Mouse (Mus musculus) myocyte (in vitro differentiated cells): ENCODE results near the gene Pim1. TPM values are rescaled to one million over a fixed set of nuclear protein-coding genes. Genes with fewer than 3 reads are reported as not detected.
"Not testable (repeated sequence)": the region's sequence is repeated elsewhere in the genome, so short reads cannot be mapped to it uniquely, and the experiment has no call there.

ENCODE experiments used
- H3K27me3 ChIP-seq: one replicate; pipeline ENCODE4 v1.6.1; 2011; ENCODE audit not compliant: control insufficient read depth, insufficient read depth, insufficient read length
- H3K36me3 ChIP-seq: one replicate; pipeline ENCODE4 v1.6.1; 2011; ENCODE audit not compliant: control insufficient read depth, insufficient read depth
- H3K4me2 ChIP-seq: one replicate; pipeline ENCODE4 v1.6.1; 2011; ENCODE audit warnings: low read depth, control low read depth
- H3K4me3 ChIP-seq: one replicate; pipeline ENCODE4 v1.5.1; 2011; ENCODE audit warnings: mild to moderate bottlenecking, control low read depth, moderate library complexity
- H3K79me2 ChIP-seq: one replicate; pipeline ENCODE4 v1.6.1; 2011; ENCODE audit not compliant: control insufficient read depth, insufficient read depth
- H3ac ChIP-seq: one replicate; pipeline ENCODE4 v1.6.1; 2011; ENCODE audit not compliant: control insufficient read depth, insufficient read length
- CEBPB ChIP-seq: IDR thresholded peaks from 2 replicates; pipeline ENCODE4 v1.6.1; 2011; ENCODE audit warnings: mild to moderate bottlenecking, moderate library complexity; ENCODE audit not compliant: poor library complexity, insufficient read depth, severe bottlenecking
- E2F4 ChIP-seq: IDR thresholded peaks from one replicate; pipeline ENCODE4 v1.6.1; 2011; ENCODE audit warnings: mild to moderate bottlenecking, control low read depth, moderate library complexity; ENCODE audit not compliant: insufficient read depth
- MAX ChIP-seq: IDR thresholded peaks from one replicate; pipeline ENCODE4 v1.6.1; 2011; ENCODE audit warnings: low read depth, mild to moderate bottlenecking, control low read depth
- MYOD1 ChIP-seq, 3 experiments: IDR thresholded peaks; one replicate each; pipeline ENCODE4 v1.6.1; 2011; ENCODE audit warnings: control low read depth in 2 of 3, low read depth in 2 of 3, mild to moderate bottlenecking in 2 of 3, moderate library complexity in 1 of 3; ENCODE audit not compliant: insufficient read length in 2 of 3, control insufficient read depth in 1 of 3
- MYOG ChIP-seq, 3 experiments: IDR thresholded peaks; one replicate each; pipeline ENCODE4 v1.6.1; 2011; ENCODE audit warnings: control low read depth in 2 of 3, low read depth in 2 of 3, mild to moderate bottlenecking in 2 of 3; ENCODE audit not compliant: insufficient read length in 2 of 3, control insufficient read depth in 1 of 3, insufficient read depth in 1 of 3
- POLR2A ChIP-seq: IDR thresholded peaks from one replicate; pipeline ENCODE4 v1.6.1; 2011; ENCODE audit warnings: low read depth, mild to moderate bottlenecking, control low read depth, moderate library complexity; ENCODE audit not compliant: insufficient read length
- POLR2AphosphoS2 ChIP-seq: IDR thresholded peaks from one replicate; pipeline ENCODE4 v1.6.1; 2011; ENCODE audit warnings: low read depth, control low read depth; ENCODE audit not compliant: insufficient read length
- REST ChIP-seq: IDR thresholded peaks from one replicate; pipeline ENCODE4 v1.6.1; 2011; ENCODE audit warnings: mild to moderate bottlenecking, control low read depth, moderate library complexity; ENCODE audit not compliant: insufficient read depth, insufficient read length
- SRF ChIP-seq: IDR thresholded peaks from one replicate; pipeline ENCODE4 v1.6.1; 2011; ENCODE audit warnings: low read depth; ENCODE audit not compliant: control insufficient read depth, insufficient read length
- TCF12 ChIP-seq: IDR thresholded peaks from one replicate; pipeline ENCODE4 v1.6.1; 2011; ENCODE audit warnings: mild to moderate bottlenecking, control low read depth; ENCODE audit not compliant: poor library complexity, insufficient read depth, severe bottlenecking
- TCF3 ChIP-seq: IDR thresholded peaks from one replicate; pipeline ENCODE4 v1.6.1; 2011; ENCODE audit warnings: low read depth, control low read depth; ENCODE audit not compliant: insufficient read length
- USF1 ChIP-seq: IDR thresholded peaks from one replicate; pipeline ENCODE4 v1.6.1; 2011; ENCODE audit warnings: low read depth, mild to moderate bottlenecking, control low read depth, moderate library complexity
- polyA plus RNA-seq: library from polyadenylated mRNA; unstranded; fragments of >200 nt; fragmentation: generic; extraction: Trizol; gene quantifications from one replicate; pipeline ENCODE4 v1.2.1, GENCODE M21; 2012; ENCODE audit warnings: missing spikeins

Gene Pim1
- polyA plus RNA-seq, 1 experiment: 16.3 TPM

GRCm38 (mm10) chr17:29503700-29504099 is 13.1 kb downstream of the Pim1 start:
- H3K4me2 ChIP-seq: no peak overlapping the region

GRCm38 (mm10) chr17:29508927-29509608 is 18.5 kb downstream of the Pim1 start:
- Histone ChIP-seq H3K36me3 (no peaks in the 10 kb centered on the region), H3ac (no peak overlapping the region), H3K4me2 (no peak overlapping the region), H3K27me3 (no peaks in the 10 kb centered on the region), H3K79me2 (no peaks in the 10 kb centered on the region), H3K4me3 (no peak overlapping the region)
- TF ChIP-seq MYOD1 (IDR thresholded peaks at IDR 0.05; ENCODE audit: control insufficient read depth in 1 of 3, insufficient read length in 2 of 3, low read depth in 2 of 3) (no peak), E2F4 (no peak), CEBPB (no peak), USF1 (no peak), TCF12 (no peak), SRF (no peak)

More at GRCm38 (mm10) chr17:29503700-29504099, 13.1 kb downstream of the Pim1 start:
- no peak overlapping the region for H3K4me3 ChIP-seq
- no peak for TF ChIP-seq CEBPB
- no peak for TF ChIP-seq MAX
- TF ChIP-seq TCF12: no peak
- no peak for TF ChIP-seq USF1
- TF ChIP-seq MYOD1 (IDR thresholded peaks at IDR 0.05; ENCODE audit: control insufficient read depth in 1 of 3, insufficient read length in 2 of 3, low read depth in 2 of 3): no peak
- TF ChIP-seq POLR2A: no peak
- no peak for TF ChIP-seq REST
- TF ChIP-seq MYOG (IDR thresholded peaks at IDR 0.05; ENCODE audit: control insufficient read depth in 1 of 3, insufficient read depth in 1 of 3, insufficient read length in 2 of 3, low read depth in 2 of 3): no peak
- TF ChIP-seq E2F4: no peak
- no peak for TF ChIP-seq TCF3
- TF ChIP-seq POLR2AphosphoS2: no peak
- TF ChIP-seq SRF: no peak
- H3K36me3 ChIP-seq: no peaks in the 10 kb centered on the region
- H3K27me3 ChIP-seq: no peaks in the 10 kb centered on the region
- H3ac ChIP-seq: no peak overlapping the region
- H3K79me2 ChIP-seq: no peaks in the 10 kb centered on the region

GRCm38 (mm10) chr17:29510691-29511090 is 20.1 kb downstream of the Pim1 start:
- H3K36me3 ChIP-seq: no peaks in the 10 kb centered on the region

GRCm38 (mm10) chr17:29513044-29513730 is 22.6 kb downstream of the Pim1 start:
- Histone ChIP-seq H3K4me2 (no peak overlapping the region), H3K4me3 (no peak overlapping the region), H3K36me3 (no peaks in the 10 kb centered on the region), H3K79me2 (no peaks in the 10 kb centered on the region), H3ac (no peak overlapping the region), H3K27me3 (no peaks in the 10 kb centered on the region)
- TF ChIP-seq MAX (no peak), MYOG (IDR thresholded peaks at IDR 0.05; ENCODE audit: control insufficient read depth in 1 of 3, insufficient read depth in 1 of 3, insufficient read length in 2 of 3, low read depth in 2 of 3) (peak in 1 of 3 experiments; percentile 21), REST (no peak), E2F4 (no peak)

More at GRCm38 (mm10) chr17:29510691-29511090, 20.1 kb downstream of the Pim1 start:
- H3K27me3 ChIP-seq: no peaks in the 10 kb centered on the region
- H3K79me2 ChIP-seq: no peaks in the 10 kb centered on the region
- H3K4me2 ChIP-seq: no peak overlapping the region
- H3K4me3 ChIP-seq: no peak overlapping the region
- TF ChIP-seq SRF (no peak), POLR2A (no peak)
- no peak overlapping the region for H3ac ChIP-seq

GRCm38 (mm10) chr17:29514435-29514834 is 23.9 kb downstream of the Pim1 start:
- Histone ChIP-seq H3K4me2 (peak overlapping the region; percentile 44), H3K4me3 (no peak overlapping the region), H3K27me3 (no peaks in the 10 kb centered on the region), H3ac (no peak overlapping the region), H3K36me3 (no peaks in the 10 kb centered on the region), H3K79me2 (no peaks in the 10 kb centered on the region)
- no peak for TF ChIP-seq MYOD1 (IDR thresholded peaks at IDR 0.05; ENCODE audit: control insufficient read depth in 1 of 3, insufficient read length in 2 of 3, low read depth in 2 of 3)
- no peak for TF ChIP-seq MAX
- no peak for TF ChIP-seq E2F4
- TF ChIP-seq REST: no peak
- no peak for TF ChIP-seq SRF
- no peak for TF ChIP-seq USF1
- TF ChIP-seq CEBPB: no peak
- TF ChIP-seq POLR2AphosphoS2: no peak
- no peak for TF ChIP-seq TCF3
- no peak for TF ChIP-seq POLR2A
- no peak for TF ChIP-seq MYOG (IDR thresholded peaks at IDR 0.05; ENCODE audit: control insufficient read depth in 1 of 3, insufficient read depth in 1 of 3, insufficient read length in 2 of 3, low read depth in 2 of 3)
- no peak for TF ChIP-seq TCF12

GRCm38 (mm10) chr17:29518665-29519064 is 28.1 kb downstream of the Pim1 start:
- not testable (repeated sequence) for H3K4me3 ChIP-seq, H3K4me2 ChIP-seq, H3K27me3 ChIP-seq, H3K79me2 ChIP-seq, H3ac ChIP-seq, H3K36me3 ChIP-seq
